Mouse (Mus musculus) heart, postnatal 0 days (tissue): Measurements from ENCODE around the gene Pigv.

Experiments used
- CTCF ChIP-seq: IDR thresholded peaks from 2 replicates; pipeline ENCODE4 v1.5.1; 2016; ENCODE audit warnings: antibody characterized with exemption, control low read depth, low read depth
- EP300 ChIP-seq: IDR thresholded peaks from 2 replicates; pipeline ENCODE4 v1.6.1; 2016; ENCODE audit warnings: antibody characterized with exemption, low read depth

GRCm38 (mm10) chr4:133672845-133673647, 599 bp upstream of the Pigv start:
- TF ChIP-seq CTCF: no peak
- TF ChIP-seq EP300: no peak
